Mouse (Mus musculus): ENCODE measurements around the gene Ren1. TPM values are rescaled to one million over a fixed set of nuclear protein-coding genes. Genes with fewer than 3 reads are reported as not detected.

Ren1 gene
- polyA plus RNA-seq, 1 experiment, result not detected

GRCm38 (mm10) chr1:133406614-133407013, 56.3 kb downstream of the Ren1 start:
- H3K27ac ChIP-seq (ENCODE audit: insufficient read depth, low read length), result no peak overlapping the region
- H3K36me3 ChIP-seq (ENCODE audit: control insufficient read depth, insufficient read depth, low read length, poor library complexity, severe bottlenecking), result no peaks in the 10 kb centered on the region
- no peak overlapping the region for H3K4me3 ChIP-seq (ENCODE audit: low read depth, low read length)
- no peak overlapping the region for H3K9ac ChIP-seq (ENCODE audit: low read depth, poor library complexity, severe bottlenecking)
- no peak for TF ChIP-seq CTCF (IDR thresholded peaks at IDR 0.05; ENCODE audit: low read depth, low read length)
- TF ChIP-seq POLR2A (IDR thresholded peaks at IDR 0.05; ENCODE audit: insufficient read depth, low read length), result no peak
- TF ChIP-seq EP300 (IDR thresholded peaks at IDR 0.05; ENCODE audit: insufficient read depth, low read depth, low read length), result no peak
- H3K9me3 ChIP-seq (replicated peaks; ENCODE audit: control insufficient read depth, insufficient read depth, low read length, poor library complexity, severe bottlenecking), result no peaks in the 10 kb centered on the region
- no peaks in the 10 kb centered on the region for H3K27me3 ChIP-seq (ENCODE audit: control insufficient read depth, insufficient read depth, low read length, poor library complexity, severe bottlenecking)
- H3K4me1 ChIP-seq (ENCODE audit: control insufficient read depth, insufficient read depth, low read length), result peaks cover 5% of the 10 kb centered on the region

DNA sequence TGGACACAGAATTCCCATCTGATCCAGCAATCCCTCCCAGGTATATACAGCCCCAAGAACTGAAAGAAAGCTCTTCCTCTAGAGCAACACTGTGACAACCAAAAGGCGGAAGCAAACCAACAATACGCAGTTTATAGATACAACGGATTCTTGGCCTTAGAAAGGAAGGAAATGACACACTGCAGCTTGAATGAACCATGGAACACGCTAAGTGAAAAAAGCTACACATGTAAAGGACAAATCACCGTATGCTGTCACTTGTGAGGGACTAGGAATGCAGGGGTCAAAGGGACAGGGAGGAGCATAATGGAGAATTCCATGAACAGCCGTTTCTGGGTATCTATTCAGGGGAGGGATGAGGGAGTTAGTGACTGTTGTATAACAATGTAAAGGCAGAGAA, 57.1 kb downstream of the Ren1 start:
- no peak overlapping the region for H3K9ac ChIP-seq (ENCODE audit: low read depth, poor library complexity, severe bottlenecking)
- no peaks in the 10 kb centered on the region for H3K36me3 ChIP-seq (ENCODE audit: control insufficient read depth, insufficient read depth, low read length, poor library complexity, severe bottlenecking)
- H3K27me3 ChIP-seq (ENCODE audit: control insufficient read depth, insufficient read depth, low read length, poor library complexity, severe bottlenecking), result no peaks in the 10 kb centered on the region
- no peak overlapping the region for H3K27ac ChIP-seq (ENCODE audit: insufficient read depth, low read length)
- H3K4me3 ChIP-seq (ENCODE audit: low read depth, low read length), result no peak overlapping the region
- no peaks in the 10 kb centered on the region for H3K9me3 ChIP-seq (replicated peaks; ENCODE audit: control insufficient read depth, insufficient read depth, low read length, poor library complexity, severe bottlenecking)
- TF ChIP-seq EP300 (IDR thresholded peaks at IDR 0.05; ENCODE audit: insufficient read depth, low read depth, low read length) (no peak), CTCF (IDR thresholded peaks at IDR 0.05; ENCODE audit: low read depth, low read length) (no peak), POLR2A (IDR thresholded peaks at IDR 0.05; ENCODE audit: insufficient read depth, low read length) (no peak)
- H3K4me1 ChIP-seq (ENCODE audit: control insufficient read depth, insufficient read depth, low read length), result peaks cover 8% of the 10 kb centered on the region

- Histone ChIP-seq H3K27me3 (ENCODE audit: control insufficient read depth, insufficient read depth, low read length, poor library complexity, severe bottlenecking) (no peaks in the 10 kb centered on the region), H3K36me3 (ENCODE audit: control insufficient read depth, insufficient read depth, low read length, poor library complexity, severe bottlenecking) (no peaks in the 10 kb centered on the region), H3K9me3 (replicated peaks; ENCODE audit: control insufficient read depth, insufficient read depth, low read length, poor library complexity, severe bottlenecking) (no peaks in the 10 kb centered on the region), H3K4me1 (ENCODE audit: control insufficient read depth, insufficient read depth, low read length) (peaks cover 10% of the 10 kb centered on the region), H3K27ac (ENCODE audit: insufficient read depth, low read length) (no peak overlapping the region), H3K9ac (ENCODE audit: low read depth, poor library complexity, severe bottlenecking) (no peak overlapping the region), H3K4me3 (ENCODE audit: low read depth, low read length) (no peak overlapping the region)
- TF ChIP-seq EP300 (IDR thresholded peaks at IDR 0.05; ENCODE audit: insufficient read depth, low read depth, low read length) (no peak), CTCF (IDR thresholded peaks at IDR 0.05; ENCODE audit: low read depth, low read length) (no peak), POLR2A (IDR thresholded peaks at IDR 0.05; ENCODE audit: insufficient read depth, low read length) (no peak)
Observed at GRCm38 (mm10) chr1:133408321-133408720, 58.0 kb downstream of the Ren1 start.

DNA sequence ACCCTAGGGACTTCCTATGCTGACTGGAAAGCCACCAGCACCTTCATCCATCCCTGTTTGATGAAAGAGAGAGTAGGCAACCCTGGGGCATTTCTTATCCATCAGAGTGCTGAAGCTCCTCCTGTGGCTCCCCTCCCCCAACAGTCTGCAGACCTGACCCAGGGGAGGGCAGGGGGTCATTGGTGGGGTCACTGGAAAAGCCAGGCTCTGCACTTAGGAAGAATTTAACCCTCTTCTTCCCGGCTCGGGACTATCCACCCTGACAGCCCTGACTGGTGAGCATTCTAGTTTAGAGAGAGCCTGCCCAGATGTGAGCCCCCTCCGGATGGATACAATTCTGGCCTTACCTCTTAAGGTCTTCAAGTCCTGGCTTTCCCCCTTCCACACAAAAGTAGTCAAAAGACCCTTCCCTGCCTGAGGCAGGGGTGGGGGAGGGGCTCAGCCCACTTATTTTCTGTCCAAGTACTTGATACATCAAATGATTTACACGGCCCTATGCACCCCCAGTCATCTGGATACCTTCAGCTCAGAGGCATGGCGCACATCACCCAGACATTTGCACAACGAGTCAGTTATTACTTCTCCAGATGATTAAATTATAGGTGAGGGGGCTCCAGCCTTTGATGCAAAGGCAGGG, 58.7 kb downstream of the Ren1 start:
- H3K27me3 ChIP-seq (ENCODE audit: control insufficient read depth, insufficient read depth, low read length, poor library complexity, severe bottlenecking), result no peaks in the 10 kb centered on the region
- no peaks in the 10 kb centered on the region for H3K36me3 ChIP-seq (ENCODE audit: control insufficient read depth, insufficient read depth, low read length, poor library complexity, severe bottlenecking)
- no peaks in the 10 kb centered on the region for H3K9me3 ChIP-seq (replicated peaks; ENCODE audit: control insufficient read depth, insufficient read depth, low read length, poor library complexity, severe bottlenecking)
- peaks cover 11% of the 10 kb centered on the region for H3K4me1 ChIP-seq (ENCODE audit: control insufficient read depth, insufficient read depth, low read length)
- no peak overlapping the region for H3K27ac ChIP-seq (ENCODE audit: insufficient read depth, low read length)
- H3K4me3 ChIP-seq (ENCODE audit: low read depth, low read length), result no peak overlapping the region
- TF ChIP-seq EP300 (IDR thresholded peaks at IDR 0.05; ENCODE audit: insufficient read depth, low read depth, low read length) (peak; percentile 78), CTCF (IDR thresholded peaks at IDR 0.05; ENCODE audit: low read depth, low read length) (no peak), POLR2A (IDR thresholded peaks at IDR 0.05; ENCODE audit: insufficient read depth, low read length) (no peak)
- H3K9ac ChIP-seq (ENCODE audit: low read depth, poor library complexity, severe bottlenecking), result no peak overlapping the region

DNA sequence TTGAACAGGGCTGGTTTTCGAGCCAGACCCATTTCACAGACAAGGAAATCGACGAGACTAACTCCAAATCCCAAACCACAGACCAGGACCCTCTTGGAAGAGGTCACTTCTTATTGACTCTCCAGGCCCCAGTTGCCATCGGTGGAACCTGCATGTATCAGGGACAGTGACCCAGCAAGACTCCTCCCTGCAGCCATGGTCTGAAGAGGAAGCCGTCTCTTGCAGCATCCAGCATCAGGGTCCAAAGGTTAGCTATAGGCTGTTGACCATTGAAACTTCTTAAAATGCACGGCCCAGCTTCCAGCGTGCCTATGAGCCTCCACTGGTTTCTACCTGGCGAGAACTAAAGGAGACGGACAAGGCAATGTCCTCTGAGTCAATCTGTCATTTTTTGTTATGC, 59.5 kb downstream of the Ren1 start:
- H3K36me3 ChIP-seq (ENCODE audit: control insufficient read depth, insufficient read depth, low read length, poor library complexity, severe bottlenecking), result no peaks in the 10 kb centered on the region
- TF ChIP-seq EP300 (IDR thresholded peaks at IDR 0.05; ENCODE audit: insufficient read depth, low read depth, low read length), result no peak
- no peak for TF ChIP-seq CTCF (IDR thresholded peaks at IDR 0.05; ENCODE audit: low read depth, low read length)
- no peak for TF ChIP-seq POLR2A (IDR thresholded peaks at IDR 0.05; ENCODE audit: insufficient read depth, low read length)
- H3K4me3 ChIP-seq (ENCODE audit: low read depth, low read length), result no peak overlapping the region
- peaks cover 11% of the 10 kb centered on the region for H3K4me1 ChIP-seq (ENCODE audit: control insufficient read depth, insufficient read depth, low read length)
- no peak overlapping the region for H3K27ac ChIP-seq (ENCODE audit: insufficient read depth, low read length)
- no peak overlapping the region for H3K9ac ChIP-seq (ENCODE audit: low read depth, poor library complexity, severe bottlenecking)
- no peaks in the 10 kb centered on the region for H3K9me3 ChIP-seq (replicated peaks; ENCODE audit: control insufficient read depth, insufficient read depth, low read length, poor library complexity, severe bottlenecking)
- no peaks in the 10 kb centered on the region for H3K27me3 ChIP-seq (ENCODE audit: control insufficient read depth, insufficient read depth, low read length, poor library complexity, severe bottlenecking)

Other genes with a start within 250 kb of the Ren1 start
- gene Ppp1r15b, start 219.4 kb upstream of the Ren1 start, polyA plus RNA-seq (2011; ENCODE audit: insufficient read depth, insufficient read length, low read depth, missing spikeins), result 59.9 and 68.9 TPM in 2 replicates
- gene Plekha6, start 186.3 kb upstream of the Ren1 start, polyA plus RNA-seq (2011; ENCODE audit: insufficient read depth, insufficient read length, low read depth, missing spikeins), result 1.3 and 1.9 TPM in 2 replicates
- not detected in 2 replicates for gene Golt1a, start 40.7 kb upstream of the Ren1 start, polyA plus RNA-seq (2011; ENCODE audit: insufficient read depth, insufficient read length, low read depth, missing spikeins)
- not detected in 2 replicates for gene Kiss1, start 28.6 kb upstream of the Ren1 start, polyA plus RNA-seq (2011; ENCODE audit: insufficient read depth, insufficient read length, low read depth, missing spikeins)
- gene Etnk2, start 13.1 kb downstream of the Ren1 start, polyA plus RNA-seq (2011; ENCODE audit: insufficient read depth, insufficient read length, low read depth, missing spikeins), result 3.3 and 3.4 TPM in 2 replicates
- 22.8 and 25.0 TPM in 2 replicates for gene Sox13, start 73.9 kb downstream of the Ren1 start, polyA plus RNA-seq (2011; ENCODE audit: insufficient read depth, insufficient read length, low read depth, missing spikeins)

Measured in ES-Bruce4 (cell line).